Mouse (Mus musculus): ENCODE measurements at regions not wholly inside any gene's neighbourhood (a gene's known extent, or its start where the extent isn't known, plus 50 kb on each side); places are given as distances from the start of the nearest gene placed in this dataset.
A peak's percentile ranks its signal among the peaks of the same experiment; 100 is the strongest.

DNA sequence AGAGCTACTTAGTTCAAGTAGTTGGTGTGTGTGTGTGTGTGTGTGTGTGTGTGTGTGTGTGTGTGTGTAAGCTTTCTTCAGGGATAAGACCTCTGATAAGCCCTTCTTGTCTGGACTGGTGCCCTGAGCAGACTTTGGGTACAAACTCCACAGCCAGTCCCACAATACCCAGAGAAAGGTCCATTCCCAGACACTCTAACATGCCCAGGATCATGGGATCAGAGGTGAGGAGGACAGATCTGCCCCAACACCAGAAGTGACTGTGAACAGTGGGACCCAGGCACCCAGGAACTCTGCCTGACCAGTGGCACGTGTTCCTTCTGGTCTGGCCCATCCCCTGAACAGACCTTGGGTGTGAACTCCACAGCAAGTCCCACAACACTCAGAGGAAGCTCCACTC, 208.9 kb downstream of the Gm11077 start:
- DNase-seq = no peak

DNA sequence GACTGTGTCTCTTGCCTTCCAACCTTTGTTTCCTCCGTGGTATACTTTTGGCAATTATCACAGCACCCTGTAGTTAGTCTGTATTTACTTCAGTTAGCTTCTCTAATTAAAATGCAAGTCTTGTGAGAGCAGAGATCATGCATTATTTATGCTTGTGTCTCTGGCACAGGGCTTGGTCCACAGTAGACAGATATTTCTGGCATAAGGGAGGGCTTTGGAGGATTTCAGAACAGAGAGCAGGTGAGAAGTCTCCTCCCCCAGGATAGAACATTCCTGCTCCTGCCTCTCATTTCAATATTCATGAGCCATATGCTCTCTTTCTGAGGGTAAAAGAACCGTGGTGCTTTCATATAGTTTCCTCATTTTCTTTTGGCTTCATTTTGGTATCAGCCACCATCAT, 217.6 kb downstream of the Gm11077 start:
- DNase-seq = no peak

DNA sequence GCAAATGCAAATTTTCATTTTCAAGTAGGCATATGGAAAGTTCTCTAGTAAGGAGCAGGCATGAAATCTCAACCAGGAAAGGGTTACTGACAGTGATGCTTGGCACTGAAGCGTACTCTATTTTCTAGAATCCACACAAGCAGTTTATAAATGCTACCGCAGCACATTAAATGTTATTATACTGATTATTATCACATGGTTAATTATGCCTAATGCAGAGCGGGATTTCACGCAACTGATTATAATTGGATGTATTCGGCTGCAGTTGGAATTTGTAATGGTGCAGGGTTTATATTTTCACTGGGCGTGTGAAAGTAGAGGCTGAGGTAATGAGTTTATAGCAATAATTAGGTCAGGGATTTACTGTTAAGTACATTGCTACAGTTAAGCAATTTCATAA, 221.4 kb downstream of the Gm11077 start:
- DNase-seq = no peak

DNA sequence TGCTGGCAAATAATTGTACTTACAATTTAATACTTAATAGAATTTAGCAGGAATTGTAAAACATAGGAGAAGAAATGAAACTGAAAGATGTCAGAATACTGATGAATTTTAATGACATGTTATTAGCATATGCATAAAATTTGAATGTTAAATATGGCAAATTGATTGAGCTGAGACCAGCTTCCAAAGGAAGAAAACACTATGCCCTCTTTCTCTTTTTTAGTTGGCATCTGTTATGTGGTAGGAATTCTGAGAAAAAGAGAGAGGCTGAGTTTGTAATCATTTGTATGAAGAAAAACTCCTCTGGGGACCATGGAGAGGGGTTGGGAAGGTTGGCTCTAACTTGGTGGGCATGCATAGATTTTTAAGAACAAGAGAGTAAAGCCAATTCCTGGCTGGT, 224.2 kb downstream of the Gm11077 start:
- no peak for DNase-seq

DNA sequence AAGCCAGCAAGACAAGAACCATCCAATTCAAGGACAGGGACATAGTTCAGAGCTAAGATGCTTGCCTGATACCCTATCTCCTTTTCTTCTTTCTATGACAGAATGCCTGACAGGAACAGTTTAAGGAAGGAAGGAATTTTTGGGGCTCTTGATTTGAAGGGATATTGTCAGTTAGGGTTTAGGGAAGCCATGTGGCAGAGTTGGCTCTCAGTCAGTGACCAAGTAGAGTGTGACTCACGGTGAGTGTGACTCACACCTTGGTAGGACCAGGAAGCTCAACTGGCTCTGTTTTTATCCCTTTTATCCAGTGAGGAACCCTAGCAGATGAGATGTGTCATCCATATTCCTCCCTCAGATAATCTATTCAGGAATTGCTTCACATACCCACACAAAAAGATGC, 224.6 kb downstream of the Gm11077 start:
- DNase-seq = no peak

DNA sequence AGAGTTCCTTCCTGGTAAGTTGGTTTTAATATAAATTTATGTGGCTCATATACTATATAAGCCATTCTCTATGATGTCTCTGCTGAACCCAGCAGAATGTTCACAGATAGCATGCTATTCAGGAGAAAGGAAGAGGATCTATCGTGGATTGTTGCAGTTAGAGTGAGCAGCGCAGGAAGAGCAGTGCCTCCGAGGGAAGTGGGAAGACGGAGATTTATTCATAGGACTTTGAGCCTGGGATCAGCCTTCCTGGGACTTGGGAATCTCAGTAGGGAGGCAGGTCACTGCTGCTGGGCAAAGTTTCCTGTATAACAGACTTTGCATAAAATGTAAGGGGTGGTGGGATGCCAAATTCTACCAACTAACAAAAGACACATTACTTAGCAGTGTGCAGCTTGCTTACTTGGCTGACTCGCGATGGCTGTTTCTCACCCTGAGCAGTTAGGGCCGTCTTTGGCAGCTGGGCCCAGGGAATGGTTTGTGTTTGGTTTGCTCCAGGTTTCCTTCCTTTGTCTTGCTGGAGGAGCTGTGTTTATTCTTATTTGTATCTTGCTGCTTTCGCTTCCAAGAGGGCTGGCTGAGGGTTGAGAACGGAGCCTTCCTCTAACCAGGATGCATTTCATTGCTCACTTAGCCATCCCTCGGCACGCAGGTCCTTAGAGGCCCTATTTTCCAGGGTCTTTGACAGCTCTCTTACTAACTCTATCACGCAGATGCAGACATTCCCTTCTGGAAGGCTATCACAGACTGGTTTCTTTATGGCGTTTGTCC, 226.9 kb downstream of the Gm11077 start:
- DNase-seq = peak; percentile 78

DNA sequence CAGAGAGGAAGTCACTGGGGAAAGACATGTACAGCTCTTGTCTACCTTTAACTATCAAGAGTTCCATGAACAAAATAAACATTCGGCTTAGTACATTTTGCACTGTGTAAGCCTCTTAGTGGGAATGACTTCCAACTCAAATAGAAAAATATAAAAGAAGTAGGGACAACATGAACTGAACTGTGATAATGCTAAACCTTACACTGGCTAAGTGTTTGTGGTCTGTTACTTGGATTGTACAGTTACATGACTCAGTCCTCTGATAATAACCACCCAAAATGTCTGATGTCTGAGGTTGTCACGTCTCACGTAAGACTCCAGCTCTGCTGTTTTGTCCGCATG, 227.4 kb downstream of the Gm11077 start:
- DNase-seq = no peak

DNA sequence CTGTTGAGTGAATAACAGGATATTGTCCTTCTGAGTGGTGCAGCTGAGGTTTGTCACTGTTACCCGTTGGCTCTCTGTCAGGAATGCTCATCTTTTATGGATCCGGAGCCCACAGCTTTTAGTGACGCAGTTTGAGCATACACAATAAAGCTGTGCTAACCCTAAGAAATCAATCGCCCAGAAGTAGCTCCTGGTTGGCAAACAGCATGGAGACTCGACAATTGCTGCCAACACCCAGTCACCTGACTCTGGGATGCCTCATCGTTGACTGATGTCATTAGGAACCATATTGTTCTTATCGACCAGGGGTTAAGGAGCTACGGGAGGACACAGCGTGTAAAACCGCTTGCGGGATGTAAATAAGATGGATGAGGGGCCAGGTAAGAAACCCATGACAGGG, 232.9 kb downstream of the Gm11077 start:
- no peak for DNase-seq

DNA sequence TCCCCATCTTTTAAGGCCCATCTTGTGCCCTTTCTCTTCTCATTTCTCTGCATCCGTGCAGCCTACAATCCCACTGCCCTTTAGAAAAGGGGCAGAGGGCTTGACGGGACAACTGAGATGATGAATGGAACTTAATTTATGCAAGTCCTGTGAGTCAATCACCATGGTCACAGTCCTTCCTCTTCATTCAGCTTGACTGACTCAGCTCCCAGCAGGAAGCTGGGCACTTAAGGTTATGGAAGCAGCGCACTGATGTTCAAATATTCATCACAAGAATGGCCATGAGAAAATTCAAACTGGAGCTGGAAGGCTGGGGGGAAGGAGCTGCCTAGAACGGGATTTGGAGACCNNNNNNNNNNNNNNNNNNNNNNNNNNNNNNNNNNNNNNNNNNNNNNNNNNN, 233.5 kb downstream of the Gm11077 start:
- no peak for DNase-seq

DNA sequence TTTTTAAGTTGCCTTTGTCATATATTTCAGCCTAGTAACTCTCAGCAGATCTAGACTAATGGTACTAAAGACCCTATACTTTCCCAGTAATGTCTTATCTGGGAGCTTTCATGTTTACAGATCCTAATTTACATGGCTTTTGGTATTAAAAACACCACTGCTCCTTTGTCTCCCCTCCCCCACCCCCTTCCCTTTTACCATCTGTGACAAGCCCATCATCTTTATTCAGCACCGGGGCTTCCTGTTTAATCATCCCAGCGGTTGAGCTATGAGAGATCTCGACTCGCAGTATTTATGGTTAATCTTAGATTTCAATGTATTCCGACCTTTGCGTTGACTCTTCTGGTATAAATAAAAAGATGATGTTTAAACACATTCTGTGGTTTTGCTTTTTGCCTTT, 244.6 kb downstream of the Gm11077 start:
- no peak for DNase-seq

DNA sequence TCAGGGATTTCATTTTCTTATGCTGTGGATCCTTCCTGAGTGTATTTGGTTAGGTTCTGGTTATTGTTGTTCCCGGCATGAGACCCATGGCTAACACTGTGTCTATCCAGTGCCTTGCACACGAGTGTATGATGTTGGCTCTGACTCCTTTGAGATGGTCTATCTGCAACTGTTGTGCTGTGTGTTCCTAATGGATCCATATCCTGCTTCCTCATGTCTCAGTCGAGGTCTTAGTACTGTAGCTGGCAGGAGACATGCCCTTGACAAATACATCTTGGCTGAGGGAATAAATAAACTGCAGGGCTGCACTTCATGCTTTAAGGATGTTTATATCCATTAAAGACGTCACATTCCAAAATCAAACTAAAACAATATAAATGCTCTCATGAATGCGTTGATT, 247.9 kb downstream of the Gm11077 start:
- peak; percentile 15 for DNase-seq

DNA sequence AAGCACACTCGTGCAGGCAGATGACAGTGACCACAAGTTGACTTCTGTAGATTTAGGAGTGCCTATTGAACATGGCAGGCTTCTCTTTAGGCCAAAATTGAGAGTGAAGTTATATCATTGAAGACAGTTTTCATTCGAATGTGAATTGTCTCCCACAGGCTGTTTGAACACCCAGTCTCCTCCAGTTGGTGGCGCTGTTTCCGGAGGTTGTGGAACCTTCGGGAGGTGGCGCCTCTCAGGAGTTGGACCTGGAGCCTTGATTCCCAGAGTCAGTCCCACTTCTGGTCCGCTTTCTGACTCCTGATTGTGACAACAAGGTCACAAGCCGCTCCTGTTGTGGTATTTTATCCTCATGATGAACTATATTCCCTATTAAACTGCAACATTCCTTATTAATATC, 254.5 kb downstream of the Gm11077 start:
- no peak for DNase-seq

DNA sequence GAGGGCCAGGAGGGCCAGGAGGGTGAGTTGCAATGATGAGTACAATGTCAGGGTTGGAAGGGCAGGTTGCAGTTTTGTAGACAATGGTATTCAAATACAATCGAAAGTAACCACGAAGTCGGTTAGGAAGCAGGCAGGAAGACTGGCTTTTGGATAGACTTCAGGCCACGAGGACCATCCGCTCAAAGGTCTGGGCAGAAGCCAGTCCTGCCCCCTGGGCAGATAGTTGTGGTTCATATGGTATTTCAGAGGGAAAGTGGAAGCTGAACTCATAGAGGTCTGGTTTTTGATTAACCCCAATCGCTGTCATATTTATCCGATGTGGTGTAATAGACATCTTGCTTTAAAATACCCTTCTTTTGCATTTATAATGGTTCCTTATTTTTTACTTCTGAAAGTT, 255.2 kb downstream of the Gm11077 start:
- peak; percentile 24 for DNase-seq

DNA sequence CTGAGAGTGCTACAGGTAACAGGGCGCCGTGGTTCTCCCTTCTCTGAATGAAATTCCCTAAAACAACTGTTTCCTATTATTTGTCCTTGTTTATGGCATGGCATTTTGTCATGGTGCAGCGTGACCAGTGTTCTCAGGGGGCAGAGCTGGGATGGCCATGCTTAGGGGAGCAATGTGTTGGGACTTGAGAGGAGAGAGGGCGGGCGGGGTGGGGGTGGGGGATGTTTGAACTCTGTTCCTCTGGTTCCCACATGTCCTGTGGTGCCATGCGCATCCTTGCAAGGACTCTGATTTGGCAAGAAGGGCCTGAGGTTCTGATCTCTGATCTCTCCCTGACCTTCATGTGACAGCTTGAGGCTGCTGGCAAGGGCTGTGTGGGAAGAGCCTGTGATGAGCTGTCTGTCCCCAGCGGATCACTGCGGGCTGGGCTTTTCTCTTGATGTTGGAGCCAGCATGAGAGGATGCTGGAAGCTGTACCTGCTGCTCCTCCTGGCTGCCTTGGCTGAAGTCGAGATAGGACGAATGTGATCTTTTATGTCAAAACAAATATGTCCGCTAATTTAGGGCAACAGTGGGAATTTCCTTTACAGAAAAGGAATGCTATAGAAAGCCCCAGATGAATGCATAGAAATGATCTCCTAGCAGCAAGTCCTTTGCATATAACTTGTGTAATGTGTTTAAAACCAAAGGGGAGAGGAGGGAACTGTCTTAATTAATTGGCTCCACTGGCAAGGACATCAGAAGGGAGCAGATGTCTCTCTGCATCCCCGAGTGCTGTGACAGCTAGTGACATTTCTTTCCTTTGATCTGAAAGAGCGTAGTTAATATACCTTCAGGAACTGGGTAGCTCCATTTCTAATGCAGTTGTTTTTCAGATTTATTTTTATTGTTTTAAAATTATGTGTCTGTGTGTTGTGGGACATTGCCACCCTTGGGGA, 255.2 kb upstream of the Pde3a start:
- DNase-seq = peak; percentile 44

DNA sequence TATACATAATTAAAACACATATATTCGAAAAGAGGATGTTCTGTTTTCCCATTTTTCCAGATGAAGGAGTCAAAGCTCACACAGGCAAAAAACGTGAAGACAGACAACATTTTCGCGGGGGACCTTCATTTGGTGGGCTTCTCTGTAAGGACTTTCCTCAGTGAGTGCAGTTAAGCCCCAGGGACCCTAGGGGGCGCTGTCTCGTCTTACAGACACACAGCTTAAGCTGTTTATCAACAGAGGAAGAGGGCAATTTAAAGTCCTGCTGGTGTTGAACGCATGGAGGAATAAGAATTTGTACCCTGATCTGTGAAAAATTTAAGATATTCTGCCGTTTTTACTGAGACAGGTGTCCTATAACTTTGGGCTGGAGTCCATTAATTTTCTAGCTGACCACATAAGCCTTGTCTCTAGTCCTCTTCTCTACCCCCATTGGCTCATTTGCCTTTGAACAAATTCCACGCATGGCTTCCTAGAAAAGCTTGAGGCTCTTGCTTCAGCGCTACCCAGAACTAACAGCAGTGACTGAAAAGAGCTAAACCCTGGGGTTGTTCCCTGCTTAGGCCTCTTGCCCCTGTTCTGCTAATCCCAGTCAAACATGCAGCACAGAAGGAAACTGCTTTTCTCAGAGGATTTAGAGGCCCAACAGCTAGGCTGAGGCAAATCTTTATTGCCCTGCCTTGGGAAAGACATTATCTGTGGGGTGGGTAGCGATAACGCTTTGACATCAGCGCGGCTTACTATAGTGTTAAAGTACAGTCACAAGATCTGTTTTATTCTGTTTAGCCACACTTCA, 253.5 kb upstream of the Pde3a start:
- DNase-seq = peak; percentile 57

DNA sequence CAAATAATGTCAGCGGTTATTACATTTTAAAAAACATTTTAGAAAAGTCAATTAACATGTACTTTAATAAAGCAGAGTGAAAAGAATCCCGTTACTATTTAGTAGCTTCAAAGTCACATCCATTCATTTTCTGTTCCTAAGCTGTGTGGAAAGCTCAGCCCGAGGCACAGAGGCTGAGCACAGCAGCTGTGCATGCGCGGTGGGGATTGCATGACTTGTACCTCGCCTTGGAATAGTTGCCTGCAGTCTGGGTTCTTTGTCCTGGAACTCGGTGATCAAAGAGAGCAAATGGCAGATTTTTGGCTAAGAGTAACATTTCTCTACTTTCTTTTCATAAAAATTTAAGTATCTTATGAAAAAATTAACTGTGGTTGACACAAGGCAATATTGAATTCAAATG, 251.0 kb upstream of the Pde3a start:
- DNase-seq = no peak

DNA sequence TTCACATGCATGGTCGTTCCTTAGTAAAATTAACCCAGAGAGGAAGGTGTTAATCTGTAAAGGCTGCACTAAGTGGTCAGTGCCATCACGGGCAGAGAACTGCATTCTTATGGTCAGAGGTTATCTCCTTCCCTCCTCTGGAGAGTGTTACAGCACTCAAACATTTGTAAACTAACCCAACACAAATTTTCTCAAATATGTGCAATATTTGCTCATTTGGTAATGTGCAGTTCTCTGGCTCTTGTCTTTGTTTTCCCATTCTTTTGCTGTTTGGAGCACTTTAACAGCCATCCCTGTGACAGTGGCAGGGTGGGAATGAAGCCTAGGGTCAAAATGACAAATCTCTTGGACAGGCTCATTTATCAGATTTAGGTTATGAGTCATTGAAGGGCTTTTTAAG, 248.5 kb upstream of the Pde3a start:
- peak; percentile 25 for DNase-seq

DNA sequence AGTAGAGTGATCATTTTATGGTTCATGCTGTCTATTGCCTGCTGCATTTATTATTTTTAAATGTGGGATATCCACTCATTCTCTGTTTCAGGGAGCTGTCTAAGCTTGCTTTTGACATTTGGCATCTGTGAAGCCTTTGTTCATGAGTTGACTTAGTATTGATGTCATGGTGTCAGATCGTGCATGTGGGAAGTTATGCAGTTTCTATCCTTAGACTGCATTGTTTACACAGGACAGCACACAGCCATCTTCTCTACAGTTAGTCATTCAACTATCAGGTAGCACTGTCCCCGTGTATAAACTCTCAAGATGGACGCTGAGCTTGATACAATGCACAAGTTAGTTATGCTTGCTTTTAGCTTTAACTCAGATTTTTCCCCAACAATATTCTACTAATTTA, 247.8 kb upstream of the Pde3a start:
- no peak for DNase-seq

DNA sequence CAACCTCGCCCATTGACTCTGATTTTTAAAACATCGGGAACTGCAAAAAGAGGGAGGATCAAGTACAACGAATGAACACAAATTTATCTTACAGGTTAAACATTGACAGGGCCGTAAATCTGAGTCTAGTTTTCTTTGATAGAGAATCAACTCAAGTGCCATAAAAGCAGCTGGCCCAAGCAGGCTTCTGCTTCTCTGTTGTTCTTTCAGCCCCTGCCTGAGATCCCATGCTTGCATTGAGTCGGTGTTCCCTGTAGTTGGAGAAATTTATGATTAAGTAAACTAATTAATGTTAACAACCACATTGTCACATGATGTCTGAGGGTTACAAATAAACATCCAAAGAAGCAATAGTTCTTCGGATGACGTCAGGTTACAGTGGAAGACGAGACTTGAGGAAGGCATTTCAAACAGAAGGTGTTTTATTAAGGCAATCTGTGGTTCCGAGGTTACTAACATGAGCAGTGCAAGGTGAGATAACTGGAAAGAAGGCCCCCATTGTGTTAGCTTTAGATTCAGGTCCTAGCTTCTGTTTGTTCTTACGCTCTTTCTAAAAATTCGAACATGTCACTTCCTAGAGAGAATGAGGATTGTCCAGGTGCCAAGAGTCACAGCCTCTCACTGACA, 233.9 kb upstream of the Pde3a start:
- DNase-seq = no peak

DNA sequence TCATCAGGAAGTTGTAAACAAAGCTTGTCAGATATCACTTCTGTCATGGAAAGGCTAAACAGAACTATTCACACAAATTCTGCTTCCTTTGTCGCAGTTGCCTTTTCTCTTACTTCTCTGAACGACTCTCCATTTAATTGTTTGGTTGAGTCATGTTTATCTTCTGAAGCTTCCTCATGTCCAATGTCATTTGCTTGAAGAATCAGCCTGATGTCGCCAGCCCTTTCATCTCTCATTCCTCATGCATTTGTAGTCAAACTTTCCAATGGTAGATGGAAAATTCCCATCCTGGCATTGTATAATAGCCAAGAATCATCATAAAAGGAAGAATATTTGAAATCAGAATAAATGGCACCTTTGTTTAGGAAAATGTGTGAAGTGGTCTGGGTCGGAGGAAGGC, 225.6 kb upstream of the Pde3a start:
- no peak for DNase-seq

DNA sequence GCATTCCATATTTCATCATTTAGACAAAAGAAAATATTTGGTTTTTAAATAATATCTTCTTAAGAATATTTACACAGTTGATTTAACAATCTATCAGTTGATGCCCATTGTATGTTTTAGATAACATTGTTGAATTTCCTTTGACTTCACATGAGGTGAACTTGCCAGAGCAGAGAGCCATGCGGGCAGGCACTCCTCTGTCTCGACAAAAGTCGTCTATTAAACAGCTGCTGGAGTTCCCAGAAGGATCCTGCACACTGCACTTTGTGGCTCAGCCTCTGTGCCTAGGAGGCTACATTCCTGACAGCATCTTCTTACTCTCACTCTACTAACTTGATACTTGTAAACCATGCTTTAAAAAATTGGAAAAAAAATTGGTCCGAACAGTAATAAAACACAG, 221.7 kb upstream of the Pde3a start:
- peak; percentile 36 for DNase-seq

DNA sequence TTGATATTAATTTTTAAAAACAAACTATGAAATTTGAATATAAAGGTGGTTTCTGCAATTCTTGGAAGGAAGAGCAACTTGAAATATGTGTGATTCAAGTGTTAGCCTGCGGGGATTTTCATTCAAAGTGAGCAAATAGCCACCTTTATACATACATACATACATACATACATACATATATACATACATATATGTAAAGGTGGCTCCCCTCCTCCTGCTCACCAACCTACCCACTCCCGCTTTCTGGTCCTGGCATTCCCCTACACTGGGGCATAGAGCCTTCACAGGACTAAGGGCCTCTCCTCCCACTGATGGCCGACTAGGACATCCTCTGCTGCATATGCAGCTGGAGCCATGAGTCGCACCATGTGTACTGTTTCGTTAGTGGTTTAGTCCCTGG, 221.3 kb upstream of the Pde3a start:
- no peak for DNase-seq

DNA sequence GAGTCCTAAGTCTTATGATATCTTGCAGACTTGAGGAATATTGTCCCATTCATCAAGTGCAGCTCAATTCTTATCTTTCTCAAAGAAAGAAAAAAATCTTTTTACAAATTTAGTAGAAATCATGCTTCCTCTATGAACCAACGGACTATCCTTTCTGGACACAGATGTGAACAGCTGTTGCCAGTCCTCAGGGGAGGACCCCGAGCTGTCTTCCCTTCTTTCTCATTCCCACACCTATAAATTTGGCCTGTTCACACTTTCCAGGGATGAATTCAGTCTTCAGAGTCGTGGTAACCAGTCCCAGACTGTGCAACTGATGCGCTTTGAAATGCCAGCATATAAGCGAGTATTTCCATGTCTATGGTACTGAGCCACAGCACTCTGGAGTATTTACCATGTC, 214.2 kb upstream of the Pde3a start:
- DNase-seq = no peak

Data from lung, postnatal 36 days (tissue).